Mouse (Mus musculus) lung, postnatal 4 days (tissue): ENCODE measurements at regions not wholly inside any gene's neighbourhood (a gene's known extent, or its start where the extent isn't known, plus 50 kb on each side); places are given as distances from the start of the nearest gene placed in this dataset.
A peak's percentile ranks its signal among the peaks of the same experiment; 100 is the strongest.

Source experiments
- DNase-seq, 2 experiments: peaks; one replicate each; pipeline ENCODE4 v3.0.0; 2021

DNA sequence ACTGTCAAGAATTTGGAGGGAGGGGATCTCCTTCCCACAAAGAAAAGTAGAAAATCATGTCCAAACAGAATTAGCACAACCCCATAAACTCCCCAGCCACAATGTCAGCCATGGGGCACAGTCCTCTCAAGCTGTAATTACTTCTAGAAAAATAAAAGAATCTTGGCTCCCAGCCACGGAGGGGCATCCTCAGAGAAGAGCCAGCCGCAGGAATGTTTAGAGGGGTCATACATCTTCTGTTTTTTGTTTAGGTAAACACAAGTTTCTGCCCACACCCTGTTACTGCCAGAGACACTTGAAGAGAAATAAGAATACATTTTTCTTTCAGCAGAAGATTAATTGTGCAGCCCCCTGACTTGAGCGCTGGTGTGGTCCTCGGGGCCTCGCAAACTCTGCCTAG lies 362.5 kb upstream of the Nfe2l3 start:
- no peak for DNase-seq

DNA sequence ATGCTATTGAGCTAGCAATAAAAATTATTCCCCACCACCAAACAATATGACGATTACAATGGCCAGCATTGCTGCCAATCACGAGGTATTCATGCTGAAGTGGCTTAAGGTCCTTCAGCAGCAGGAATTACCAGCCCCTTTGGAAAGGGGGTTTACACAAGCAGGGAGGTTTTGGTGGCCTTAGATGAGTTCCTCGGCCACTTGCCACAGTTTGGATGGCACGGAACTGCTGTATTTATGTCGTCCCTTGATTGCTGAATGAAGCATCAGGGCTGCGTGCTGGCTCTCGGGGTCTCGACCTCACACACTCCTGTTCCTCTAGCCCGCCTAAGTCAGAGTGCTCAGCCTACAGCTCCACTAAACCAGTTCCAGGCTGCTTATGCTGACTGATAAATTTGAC lies 361.2 kb upstream of the Nfe2l3 start:
- DNase-seq: no peak

DNA sequence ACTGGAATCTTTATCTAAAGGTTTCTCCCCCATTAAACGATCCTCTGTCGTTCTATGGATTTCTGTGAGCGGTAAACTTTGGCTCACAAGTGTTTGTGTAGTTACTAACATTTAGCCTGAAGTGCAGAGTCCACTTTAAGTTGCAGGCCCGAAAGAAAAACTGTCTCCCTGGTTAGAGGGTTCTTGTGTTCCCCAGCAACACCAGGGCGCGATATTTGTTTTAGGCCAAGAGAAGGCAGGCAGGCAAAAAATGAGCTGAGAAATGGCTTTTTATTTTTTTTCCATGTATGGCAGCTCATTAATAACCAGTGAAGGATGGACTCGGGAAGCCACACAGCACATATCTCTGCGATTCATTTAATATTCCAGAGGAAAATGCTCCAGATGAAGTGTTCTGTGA lies 357.4 kb upstream of the Nfe2l3 start:
- no peak for DNase-seq

DNA sequence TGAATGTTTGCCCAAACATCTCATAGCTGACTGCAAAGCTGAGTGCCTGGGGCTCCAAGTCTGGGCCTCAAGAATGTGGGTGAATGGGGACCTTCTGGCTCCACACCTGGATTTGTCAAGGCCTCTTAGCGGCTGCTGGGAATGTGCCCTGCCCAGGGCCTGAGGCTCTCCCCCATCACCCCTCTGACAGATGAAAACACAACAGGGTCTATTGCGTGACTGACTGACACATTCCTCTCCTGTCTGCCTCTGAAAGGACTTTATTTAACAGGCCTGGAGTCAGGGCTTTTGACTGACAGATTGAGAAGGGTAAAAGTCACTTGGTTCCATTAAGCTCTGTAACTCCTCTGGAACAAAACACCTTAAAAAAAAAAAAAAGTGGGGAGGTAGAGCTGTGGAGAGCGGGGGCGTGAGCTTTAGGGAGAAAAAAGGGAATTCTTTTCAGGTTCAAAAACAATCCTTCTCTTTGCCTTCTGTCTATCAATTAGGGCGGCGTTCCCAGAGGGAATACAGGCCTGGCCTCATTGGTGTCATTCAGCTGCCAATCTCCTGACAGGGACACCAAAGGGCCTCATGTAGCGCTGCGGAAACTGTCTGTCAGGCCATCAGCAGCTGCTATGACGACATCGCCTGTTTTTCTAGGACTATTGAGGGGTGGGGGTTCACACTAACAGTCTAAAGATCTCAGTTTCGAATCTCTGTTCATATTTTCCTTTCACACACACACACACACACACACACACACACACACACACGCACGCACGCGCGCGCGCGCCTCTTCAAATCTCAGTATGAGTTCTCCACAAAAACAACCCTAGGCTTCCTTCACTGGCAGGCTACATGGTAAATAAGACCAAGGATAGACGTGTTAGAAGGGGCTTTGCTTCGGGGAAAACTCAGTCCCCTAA lies 355.4 kb upstream of the Nfe2l3 start:
- DNase-seq: peak; percentile 41 to 84

DNA sequence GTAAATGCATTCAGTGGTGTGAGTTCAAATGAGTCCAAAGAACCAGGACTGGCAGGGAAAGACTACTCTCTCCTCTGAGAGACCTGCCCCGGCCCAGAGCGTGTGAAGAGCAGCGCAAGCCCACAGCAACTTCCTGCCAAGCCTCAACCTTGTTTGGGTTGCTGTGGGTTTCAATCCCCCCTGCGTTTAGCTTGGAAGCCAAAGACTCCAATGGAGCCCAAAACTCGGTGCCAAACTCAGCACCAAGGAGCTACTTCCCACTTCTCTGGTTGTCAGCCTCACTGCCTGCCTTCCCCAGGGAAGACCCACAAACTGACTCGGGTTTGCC lies 354.7 kb upstream of the Nfe2l3 start:
- peak; percentile 29 to 59 for DNase-seq

DNA sequence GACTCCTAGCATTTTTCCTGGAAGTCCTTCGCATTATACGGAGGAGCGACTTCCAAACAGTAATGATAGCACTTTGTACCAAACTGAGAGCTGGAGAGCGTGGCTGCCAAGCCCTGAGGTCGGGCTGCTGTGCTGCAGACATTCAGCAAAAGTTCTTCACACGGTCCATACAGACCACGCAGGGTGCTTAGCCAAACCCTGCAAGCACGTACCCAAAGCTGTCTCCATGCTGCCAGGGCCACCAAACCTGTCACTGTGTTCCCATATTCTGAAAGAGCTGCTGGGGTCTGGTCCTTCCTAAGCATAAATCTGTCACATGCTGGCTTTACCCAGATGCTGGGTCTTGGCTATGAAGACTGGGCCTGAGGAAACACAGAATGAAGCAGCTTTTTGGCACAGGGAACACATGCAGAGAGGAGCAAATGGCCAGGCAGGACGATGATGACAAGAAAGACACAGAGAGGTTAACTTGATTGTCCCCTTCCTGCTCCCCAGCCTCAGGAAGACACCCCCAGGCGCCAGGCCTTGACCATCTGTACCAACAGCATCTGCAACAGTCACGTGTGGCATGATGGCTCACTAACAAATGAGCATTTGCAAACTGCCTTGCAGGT lies 354.0 kb upstream of the Nfe2l3 start:
- peak in 1 of 2 experiments; percentile 36 for DNase-seq

DNA sequence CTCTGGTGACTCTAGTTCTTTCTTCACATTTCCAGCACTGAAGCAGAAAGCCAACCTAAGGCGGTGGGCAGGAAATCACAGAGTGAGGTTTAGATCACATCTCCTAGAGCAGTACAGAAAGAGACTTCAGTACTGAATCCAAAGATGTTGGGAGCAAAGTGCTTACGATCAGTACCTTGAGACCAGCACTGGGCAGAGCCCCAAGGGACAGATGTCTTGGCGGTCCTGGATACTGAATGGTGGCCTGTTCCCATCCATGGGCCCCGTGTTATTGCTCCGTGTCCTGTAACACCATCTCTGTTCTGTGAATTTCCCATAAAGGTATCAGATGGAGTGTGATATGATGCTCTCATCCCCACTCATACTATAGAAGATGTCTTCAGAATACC lies 353.5 kb upstream of the Nfe2l3 start:
- DNase-seq: no peak

DNA sequence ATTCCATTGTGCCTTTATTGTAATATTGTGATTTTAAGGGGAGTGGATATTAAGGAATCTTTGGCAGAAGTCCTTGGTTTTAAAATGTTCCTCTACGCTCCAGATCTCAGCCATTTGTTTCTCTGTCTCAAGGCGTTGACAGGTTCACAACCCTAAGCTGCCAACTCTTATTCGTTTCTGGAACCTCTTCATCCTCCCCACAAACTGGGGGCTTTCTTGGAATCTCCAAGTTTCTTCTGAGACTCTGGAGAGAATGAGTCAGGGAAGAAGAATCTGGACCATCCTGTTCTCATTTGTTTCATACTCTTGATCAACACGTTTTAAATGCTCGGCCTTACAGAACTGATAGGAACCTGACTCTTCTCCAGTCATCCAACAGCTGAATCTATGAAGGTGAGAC lies 351.4 kb upstream of the Nfe2l3 start:
- DNase-seq: no peak

DNA sequence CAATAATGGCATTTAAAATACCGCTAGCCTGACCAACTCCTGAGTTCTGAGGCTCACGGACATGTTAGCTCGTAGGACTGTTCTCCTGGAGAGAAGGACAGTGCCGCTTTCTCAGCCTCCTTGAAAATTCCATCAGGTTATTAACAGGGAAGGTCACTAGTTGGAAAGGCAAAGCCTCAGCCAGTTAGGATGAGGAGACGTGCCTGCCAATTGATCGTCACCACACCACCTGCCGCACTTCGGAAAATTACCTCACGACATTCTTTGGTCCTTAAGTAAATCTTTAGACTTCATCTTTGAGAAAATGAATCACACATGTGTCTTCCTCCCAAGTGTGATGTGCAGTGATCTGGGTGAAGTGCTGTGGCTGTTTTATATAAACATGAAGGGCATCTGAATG lies 347.8 kb upstream of the Nfe2l3 start:
- DNase-seq: no peak

DNA sequence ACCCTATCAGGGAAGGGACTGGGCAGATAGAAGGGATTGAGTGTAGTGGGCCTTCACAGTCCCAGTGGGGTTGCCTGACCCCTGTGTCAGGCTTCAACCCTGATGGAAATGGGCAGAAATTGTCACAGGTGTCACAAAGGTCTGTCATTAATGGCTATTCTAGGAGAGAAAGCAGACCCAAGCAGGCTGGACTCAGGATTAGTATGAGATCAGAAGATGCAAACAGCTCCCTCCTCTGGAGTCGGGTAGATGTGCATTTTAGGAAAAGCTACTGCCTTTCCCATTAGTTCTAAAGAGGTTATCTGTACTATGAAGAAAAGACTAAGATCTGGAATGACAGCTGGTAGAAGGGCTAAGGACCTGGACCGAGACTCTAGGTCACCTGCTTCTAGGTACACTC lies 346.9 kb upstream of the Nfe2l3 start:
- no peak for DNase-seq

DNA sequence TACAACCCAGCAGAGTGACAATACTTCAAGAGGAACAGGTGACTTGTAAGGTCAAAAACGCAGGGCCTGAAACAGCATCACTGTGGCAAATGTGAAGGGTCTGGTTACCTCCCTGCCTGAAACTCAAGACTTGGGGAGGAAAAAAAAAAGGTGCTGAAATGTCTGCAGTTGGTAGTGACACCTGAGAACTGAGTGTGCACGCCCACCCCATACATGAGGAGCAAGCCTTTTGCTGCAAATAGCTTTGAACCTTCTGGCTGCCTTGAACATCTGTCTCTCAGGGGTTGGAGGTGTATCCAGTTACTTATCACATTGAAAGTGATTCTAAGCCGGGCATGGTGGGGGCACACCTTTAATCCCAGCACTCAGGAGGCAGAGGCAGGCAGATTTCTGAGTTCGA lies 346.1 kb upstream of the Nfe2l3 start:
- DNase-seq: no peak

DNA sequence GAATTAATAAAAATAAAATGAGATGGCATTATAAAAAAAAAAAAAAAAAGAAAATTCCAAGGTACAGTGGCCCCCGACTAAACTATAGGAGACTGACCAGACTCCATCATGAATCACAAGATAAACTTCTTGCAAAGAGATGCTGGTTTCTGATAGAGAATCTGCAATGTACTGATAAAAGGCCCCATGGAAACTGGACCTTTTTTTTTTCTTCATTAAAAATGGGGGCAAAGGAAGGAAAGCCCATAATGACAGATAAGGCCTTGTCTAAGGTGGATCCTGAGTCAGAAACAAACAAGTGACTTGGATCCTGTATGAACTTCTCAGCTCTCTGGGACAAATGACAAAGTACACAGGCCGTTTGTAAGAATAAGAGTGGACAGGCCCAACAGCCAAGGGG lies 344.7 kb upstream of the Nfe2l3 start:
- no peak for DNase-seq

DNA sequence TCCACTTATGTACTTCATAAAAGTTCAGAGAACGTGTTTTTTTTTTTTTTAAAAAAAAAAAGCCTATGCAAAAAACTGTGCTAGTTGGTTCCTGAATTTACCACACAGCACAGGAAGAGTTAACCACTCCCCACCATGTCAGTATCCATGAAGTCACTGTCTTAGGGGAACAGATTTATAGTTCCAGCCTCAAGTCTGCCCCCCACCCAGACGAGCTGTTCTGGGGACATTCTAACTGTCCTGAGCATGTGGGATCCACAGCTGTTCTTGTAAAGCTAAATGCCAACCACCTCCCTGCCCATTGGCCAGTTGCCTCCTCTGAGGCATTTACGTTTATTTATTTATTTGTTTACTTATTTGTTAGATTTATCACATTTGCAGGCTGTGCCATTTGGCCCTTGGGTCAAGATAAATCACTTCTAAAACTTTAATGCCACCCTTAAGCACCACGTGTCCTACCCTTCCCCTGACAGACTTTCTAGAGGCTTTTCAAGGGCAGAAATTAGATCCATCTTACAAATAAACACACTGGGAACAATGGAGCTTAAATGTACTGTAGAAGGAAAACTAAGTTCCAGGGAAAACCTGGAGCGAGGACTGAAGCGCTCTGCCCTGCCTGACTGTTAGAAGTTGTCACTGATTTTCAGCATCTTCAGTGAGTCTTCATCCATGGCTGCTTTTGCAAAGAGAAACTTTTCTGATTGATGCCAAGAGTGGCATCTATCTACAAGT lies 343.7 kb upstream of the Nfe2l3 start:
- DNase-seq: no peak

DNA sequence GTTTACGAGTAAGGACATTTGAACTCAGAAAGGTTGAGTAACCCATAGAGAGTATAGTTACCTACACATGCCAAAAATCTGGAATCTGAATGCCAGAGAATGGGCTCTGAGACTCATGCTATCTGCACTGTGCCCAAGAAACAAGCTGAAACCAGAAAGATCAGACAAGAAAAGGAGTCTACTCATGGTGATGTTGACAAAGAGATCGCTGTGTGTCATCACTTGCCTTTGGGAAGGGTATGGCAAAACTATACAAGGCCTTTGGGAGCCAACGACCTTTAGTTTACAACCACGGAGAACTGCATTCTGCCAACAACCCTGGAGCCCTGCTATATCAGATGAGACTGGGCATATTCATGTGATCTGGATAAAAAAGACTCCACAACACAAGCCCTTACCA lies 339.3 kb upstream of the Nfe2l3 start:
- no peak for DNase-seq

DNA sequence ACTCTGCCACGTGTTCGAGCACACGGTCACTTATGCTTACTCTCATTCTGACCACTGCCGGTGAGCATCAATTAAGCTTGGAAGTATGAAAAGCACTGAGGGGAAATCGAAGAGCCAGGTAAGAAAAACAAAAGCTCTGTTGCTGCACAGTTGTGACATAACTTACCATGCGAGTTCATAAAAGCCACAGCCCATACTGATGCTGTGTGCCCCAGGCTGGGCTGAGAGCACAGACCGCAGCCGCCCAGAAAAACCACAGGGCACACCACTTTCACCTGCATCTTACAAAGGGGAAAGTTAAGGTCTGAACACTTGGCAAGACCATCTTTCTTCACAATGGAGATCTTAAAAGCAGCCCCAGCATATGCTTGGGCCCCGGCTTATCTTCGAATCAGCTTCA lies 338.2 kb upstream of the Nfe2l3 start:
- no peak for DNase-seq

DNA sequence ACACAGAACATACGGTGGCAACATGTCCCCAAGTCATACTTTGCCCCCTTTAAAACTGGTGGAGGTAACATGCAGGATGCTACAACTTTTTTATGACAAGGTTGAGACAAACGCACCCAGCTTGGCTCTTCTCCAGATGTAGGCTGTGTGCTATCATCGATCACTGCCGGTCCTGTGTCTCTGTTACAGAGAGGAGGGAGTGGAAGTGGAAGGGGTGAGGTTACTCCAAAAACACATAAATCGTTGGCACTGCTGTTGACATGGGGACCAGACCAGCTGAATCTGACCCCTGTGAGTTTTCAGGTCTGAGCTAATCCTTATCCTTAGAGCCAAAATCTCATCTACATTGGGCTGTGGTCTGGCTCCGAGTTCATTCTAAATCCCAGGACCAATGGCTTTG lies 335.0 kb upstream of the Nfe2l3 start:
- no peak for DNase-seq

DNA sequence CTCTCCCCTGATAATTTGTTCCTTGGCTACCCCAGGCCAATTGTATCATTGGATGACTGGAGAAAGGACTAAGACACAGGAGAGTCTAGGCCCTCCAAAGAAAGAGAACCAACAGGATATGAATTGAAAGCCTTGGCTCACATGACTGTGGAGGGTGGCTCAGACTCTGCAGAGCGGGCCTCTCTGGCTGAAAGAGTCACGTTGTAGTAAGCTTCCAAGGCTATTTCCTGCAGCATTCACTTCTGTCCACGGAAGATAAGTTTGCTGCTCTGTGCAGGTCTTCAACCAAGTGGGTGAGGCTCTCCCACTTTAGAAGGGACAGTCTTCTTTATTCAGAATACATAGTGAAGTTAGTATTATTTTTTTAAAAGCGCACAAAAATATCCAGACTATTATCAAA lies 332.1 kb upstream of the Nfe2l3 start:
- DNase-seq: no peak

DNA sequence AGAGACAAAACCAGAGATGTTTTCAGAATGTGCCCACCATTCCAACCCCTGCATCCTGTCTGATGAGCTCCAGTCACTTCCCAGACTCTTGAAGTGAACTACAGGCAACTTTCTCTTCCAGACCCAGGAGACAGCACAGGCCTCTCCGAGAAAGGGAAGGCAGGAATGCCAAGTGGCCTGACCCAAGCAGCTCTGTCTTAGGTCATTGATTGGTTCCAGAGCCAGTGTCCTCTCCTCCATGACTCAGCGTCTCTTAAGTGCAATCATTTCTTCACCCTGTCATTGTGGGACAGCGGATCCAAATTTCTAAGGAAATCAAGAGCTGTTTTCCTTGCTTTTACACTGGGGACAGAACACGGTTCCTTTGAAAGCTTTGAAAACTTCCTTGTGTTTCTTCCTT lies 329.2 kb upstream of the Nfe2l3 start:
- no peak for DNase-seq

DNA sequence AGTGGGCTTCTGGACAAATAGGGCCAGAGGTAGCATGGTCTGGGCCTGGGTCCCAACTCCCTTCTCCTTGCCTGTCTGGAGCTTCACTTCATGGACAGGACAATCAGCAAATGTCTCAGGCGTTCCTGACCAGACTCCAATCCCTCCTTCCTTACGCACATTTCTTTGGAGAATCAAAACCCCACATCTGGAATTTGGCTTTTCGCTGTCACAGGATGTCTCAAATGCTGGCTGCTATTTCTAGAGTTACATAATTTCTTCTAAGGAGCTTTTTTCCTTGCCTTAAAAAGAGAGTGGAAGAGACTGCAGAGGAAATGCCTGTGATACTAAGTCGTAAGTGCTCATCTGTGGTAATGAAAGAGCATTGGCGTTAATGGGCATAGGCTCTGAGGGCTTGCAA lies 328.1 kb upstream of the Nfe2l3 start:
- no peak for DNase-seq

DNA sequence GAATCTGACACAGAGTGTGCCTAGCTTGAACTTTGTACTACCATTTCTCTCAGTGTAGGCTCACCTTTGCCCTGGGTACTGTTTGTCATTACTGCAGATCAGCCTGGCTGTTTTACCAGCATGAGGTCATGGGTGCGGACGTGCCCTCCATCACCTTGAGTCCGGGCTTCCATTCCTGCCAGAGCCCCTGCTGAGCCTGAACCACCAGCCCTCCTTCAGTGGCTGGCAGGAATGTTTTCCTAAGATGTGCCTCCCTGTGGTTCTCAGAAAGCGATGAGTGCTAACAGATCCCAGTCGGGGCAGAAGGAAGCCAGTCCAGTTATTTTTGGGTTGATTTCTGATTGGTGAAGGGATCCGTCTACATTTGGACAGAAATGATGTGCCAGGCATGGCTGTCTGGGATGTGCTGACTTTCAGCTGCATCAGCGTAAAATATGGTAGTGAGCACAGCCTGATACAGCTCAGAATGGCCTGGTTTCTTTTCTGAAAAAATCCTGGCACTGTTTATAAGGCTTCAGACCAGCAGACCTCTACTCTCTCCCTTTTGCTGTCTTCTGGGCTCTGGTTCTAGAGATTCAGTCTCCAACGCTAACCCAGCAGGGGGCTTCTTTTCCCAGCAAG lies 324.0 kb upstream of the Nfe2l3 start:
- DNase-seq: no peak

DNA sequence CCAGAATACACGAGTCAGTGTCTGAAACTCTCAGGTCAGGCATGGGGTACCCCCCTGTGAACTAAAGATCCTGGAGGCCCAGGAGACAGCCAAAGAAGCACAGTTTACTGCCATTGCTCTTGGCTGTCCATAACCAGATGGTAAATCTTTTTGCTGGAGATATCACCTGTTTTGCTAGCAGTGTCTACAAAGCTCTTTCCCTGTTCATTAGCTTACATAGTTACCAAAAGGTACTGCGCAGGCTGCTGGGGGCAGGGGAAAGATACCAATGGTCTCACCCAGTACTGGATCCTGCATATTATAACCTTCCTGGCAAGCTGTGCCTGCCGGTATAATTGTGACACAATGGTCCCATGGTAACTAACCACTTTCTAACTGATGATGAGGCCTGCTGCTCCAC lies 321.9 kb upstream of the Nfe2l3 start:
- no peak for DNase-seq

DNA sequence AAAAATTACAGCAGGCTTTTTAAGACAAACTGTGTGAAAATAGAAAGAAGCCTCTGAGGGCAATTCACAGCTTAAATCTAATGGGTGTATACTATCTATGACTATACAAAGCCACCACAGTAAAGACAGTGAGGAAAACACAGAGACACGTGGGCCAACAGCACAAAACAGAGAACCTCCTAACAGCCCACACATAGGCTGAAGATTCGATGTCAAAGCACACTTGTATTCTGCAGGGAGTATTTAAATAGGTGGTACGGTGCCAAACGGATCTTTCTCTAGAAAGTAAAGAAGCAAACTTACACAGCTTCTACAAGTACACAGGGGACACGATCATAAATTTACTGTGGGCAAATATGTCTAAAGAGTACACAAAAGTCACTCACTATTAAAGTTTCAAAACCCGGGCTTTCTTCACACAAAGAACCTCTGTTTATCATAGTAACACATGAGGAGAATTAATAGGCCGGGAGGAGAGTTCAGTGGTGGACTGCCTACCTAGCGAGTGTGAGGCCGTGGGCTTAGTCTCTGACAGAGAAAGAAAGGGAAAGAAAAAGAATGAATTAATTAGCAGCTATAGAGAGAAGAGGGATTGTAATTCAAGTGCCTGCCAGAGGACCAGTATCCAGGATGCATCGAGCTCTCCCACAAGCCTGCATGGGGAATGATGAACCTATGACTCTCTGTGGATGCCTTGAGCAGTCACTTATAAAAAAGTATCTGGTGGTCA lies 317.7 kb upstream of the Nfe2l3 start:
- no peak for DNase-seq
